Mouse (Mus musculus) CD4-positive, CD25-positive, alpha-beta regulatory T cell (primary cell): ENCODE results near the gene Mettl1. TPM values are rescaled to one million over a fixed set of nuclear protein-coding genes. Genes with fewer than 3 reads are reported as not detected.

Experiments
- polyA plus RNA-seq: library from polyadenylated mRNA; unstranded; fragments of 100-300 nt; shearing (Covaris generic); gene quantifications from one replicate; pipeline ENCODE4 v1.2.1, GENCODE M21; 2017

Mettl1 gene
- 26.7 TPM for polyA plus RNA-seq

GRCm38 (mm10) chr10:127041274-127041766, at the start of gene Mettl1, which contains the start of gene Eef1akmt3:
Gene Mettl1, plus strand, starts transcription at chr10:127041414.
Gene Eef1akmt3, minus strand, starts transcription at chr10:127041513.

GRCm38 (mm10) chr10:127000529-127000928, 40.7 kb upstream of the Mettl1 start, which contains the start of gene Avil:
Gene Avil, plus strand, starts transcription at chr10:127000709.

DNA sequence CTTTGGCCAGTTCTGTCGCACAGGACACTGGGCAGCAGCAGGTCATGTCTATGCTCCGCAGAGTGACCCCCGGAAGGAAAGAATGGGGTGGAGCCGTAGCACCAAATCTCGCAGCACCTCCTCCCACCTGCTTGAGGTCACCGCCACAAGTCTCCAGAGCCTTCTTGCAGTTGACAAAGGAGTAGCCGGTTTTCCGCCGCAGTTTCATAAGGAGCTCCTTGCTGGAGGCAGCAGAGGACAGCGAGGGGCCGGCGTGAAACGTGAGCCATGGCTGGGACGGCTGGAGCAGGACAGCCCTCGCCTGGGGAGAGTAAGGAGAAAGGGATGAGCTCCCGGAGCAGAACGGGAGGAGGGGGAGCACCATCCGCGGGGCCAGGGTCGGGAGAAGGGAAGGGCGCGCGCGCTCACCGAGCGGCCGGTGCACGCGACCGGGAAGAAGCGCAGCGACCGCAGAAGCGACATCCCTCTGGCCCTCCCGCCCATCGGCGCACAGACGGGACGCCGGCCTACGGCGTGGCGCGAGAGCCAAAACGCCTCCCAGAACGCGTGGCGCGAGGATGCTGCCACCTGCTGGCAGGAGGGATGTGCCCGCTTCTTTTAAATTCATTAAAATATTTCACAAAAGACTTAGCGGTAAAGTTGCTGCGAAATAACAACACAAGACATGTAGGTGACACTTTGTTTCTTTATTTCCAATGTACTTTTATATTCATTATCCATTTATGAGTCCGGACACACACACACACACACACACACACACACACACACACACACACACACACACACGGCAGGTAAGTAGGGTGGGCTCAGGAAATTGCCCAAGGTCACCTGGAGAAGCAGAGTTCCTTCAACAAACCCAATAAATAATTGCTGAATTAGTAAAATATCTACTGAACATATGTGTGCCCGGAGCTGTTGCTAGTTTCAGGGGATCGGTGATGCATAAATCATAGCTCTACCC, 10.6 kb upstream of the Mettl1 start, which contains the start of gene Tsfm:
Gene Tsfm (minus strand): TSS at position 505 of the 961 bp plus-strand sequence.

GRCm38 (mm10) chr10:127047954-127048353, 6.7 kb downstream of the Mettl1 start, which contains the start of gene Cyp27b1:
Gene Cyp27b1, plus strand, starts transcription at chr10:127048250.

DNA sequence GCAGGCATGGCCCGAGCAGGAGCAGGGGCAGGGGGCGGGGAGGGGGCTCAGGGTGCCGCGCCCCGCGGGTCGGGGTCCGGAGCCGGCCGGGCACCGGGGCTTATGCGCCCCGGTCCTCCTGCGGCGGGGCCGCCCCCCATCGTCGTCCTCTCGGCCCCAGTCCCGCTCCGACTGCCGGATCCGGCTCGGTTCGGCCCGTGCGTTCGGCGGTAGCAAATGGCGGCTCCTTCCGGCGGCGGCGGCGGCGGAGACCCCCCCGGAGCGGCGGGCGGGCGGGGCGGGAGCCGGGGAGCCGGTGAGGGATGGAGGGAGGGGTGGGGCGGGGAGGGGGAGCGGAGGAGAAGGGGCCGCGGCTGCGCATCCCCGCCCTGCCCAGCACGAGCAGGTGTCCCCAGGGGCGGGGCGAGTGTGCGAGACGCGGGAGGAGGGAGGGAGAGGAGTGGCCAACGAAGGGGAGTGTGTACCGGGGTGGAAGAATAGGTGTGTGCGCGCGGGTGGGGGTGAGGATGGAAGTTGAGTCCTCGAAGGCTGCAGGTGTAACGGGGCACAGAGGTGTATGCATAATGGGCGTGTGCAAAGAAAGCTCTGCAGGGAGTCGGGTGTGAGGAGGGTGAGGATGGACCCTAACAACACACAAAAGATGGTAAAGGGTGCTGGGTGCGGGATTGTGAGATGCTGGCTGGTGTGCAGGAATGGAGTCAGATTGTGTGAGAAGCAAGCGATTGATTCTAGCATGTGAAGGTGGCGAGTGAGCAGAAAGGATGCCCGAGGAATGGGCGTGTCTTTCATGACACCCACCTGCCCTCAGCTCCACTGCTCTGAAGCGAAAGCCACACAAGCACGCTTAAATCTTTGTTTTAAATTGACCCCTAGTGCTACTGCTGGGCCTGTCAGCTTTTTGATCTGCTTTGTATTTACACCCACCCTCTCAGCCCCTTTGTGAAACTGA, 19.0 kb downstream of the Mettl1 start, which contains the start of gene March9:
Gene March9 (minus strand): TSS at position 217 of the 949 bp plus-strand sequence.

DNA sequence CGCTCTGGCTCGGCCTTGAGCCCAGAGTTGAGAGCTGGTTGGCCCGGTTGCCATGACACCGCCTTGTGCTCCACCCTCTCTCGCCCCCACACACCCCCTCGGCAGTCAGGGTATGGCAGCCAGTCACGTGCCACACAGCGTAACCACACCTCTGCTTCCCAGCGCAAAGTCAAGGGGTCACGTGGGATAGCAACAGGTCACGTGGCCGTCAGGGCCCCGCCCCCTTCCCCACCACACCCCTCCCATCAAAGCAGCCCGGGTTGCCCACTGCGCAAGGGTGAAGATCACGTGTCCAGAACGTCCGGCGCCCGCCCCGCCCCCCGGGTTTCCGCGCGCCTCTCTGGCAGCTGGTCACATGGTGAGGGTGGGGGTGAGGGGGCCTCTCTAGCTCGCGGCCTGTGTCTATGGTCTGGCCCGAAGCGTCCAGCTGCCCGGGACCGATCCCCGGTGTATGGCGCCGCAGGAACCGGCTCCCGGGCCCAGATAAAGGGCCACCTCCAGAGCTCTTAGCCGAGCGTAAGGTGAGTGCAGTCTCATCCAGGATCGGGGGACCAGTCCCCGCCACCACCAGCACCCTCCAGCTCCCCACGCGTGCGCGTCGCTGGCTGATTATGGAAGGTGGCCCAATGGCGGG, 22.1 kb downstream of the Mettl1 start, which contains the start of gene Cdk4:
Gene Cdk4 (plus strand): TSS at position 296 of the 634 bp plus-strand sequence.

GRCm38 (mm10) chr10:127070190-127071121, 29.2 kb downstream of the Mettl1 start, which contains the start of gene Tspan31:
Gene Tspan31, minus strand, starts transcription at chr10:127070264.

GRCm38 (mm10) chr10:127075080-127075479, 33.9 kb downstream of the Mettl1 start, which contains the start of gene Agap2:
Gene Agap2, plus strand, starts transcription at chr10:127075284.

Other genes with a start within 250 kb of the Mettl1 start
- gene Atp23, start 140.1 kb upstream of the Mettl1 start, polyA plus RNA-seq = 22.0 TPM
- gene Ctdsp2, start 62.7 kb upstream of the Mettl1 start, polyA plus RNA-seq = 37.2 TPM
- 0.07 TPM for gene Avil, start 40.7 kb upstream of the Mettl1 start, polyA plus RNA-seq
- 51.6 TPM for gene Tsfm, start 10.6 kb upstream of the Mettl1 start, polyA plus RNA-seq
- gene Eef1akmt3, start 99 bp downstream of the Mettl1 start, polyA plus RNA-seq = 0.14 TPM
- gene Cyp27b1, start 6.8 kb downstream of the Mettl1 start, polyA plus RNA-seq = not detected
- gene March9, start 18.8 kb downstream of the Mettl1 start, polyA plus RNA-seq = 1.3 TPM
- 334 TPM for gene Cdk4, start 22.1 kb downstream of the Mettl1 start, polyA plus RNA-seq
- gene Tspan31, start 28.9 kb downstream of the Mettl1 start, polyA plus RNA-seq = 64.1 TPM
- 30.6 TPM for gene Agap2, start 33.9 kb downstream of the Mettl1 start, polyA plus RNA-seq
- gene Os9, start 79.7 kb downstream of the Mettl1 start, polyA plus RNA-seq = 171 TPM
- gene B4galnt1, start 123.8 kb downstream of the Mettl1 start, polyA plus RNA-seq = 728 TPM
- 5.8 TPM for gene Slc26a10, start 139.2 kb downstream of the Mettl1 start, polyA plus RNA-seq
- gene Arhgef25, start 148.7 kb downstream of the Mettl1 start, polyA plus RNA-seq = 0.43 TPM
- 112 TPM for gene Dtx3, start 154.3 kb downstream of the Mettl1 start, polyA plus RNA-seq
- gene Pip4k2c, start 170.2 kb downstream of the Mettl1 start, polyA plus RNA-seq = 37.4 TPM
- 0.74 TPM for gene Kif5a, start 221.9 kb downstream of the Mettl1 start, polyA plus RNA-seq
- gene Dctn2, start 225.0 kb downstream of the Mettl1 start, polyA plus RNA-seq = 117 TPM
- gene Mbd6, start 247.6 kb downstream of the Mettl1 start, polyA plus RNA-seq = 13.4 TPM